Mouse (Mus musculus) myocyte (in vitro differentiated cells): ENCODE data around the gene Gm7980.
"Not testable (repeated sequence)": the region's sequence is repeated elsewhere in the genome, so short reads cannot be mapped to it uniquely, and the experiment has no call there.

Experiments
- CEBPB ChIP-seq: IDR thresholded peaks from 2 replicates; pipeline ENCODE4 v1.6.1; 2011; ENCODE audit warnings: mild to moderate bottlenecking, moderate library complexity; ENCODE audit not compliant: poor library complexity, insufficient read depth, severe bottlenecking
- E2F4 ChIP-seq: IDR thresholded peaks from one replicate; pipeline ENCODE4 v1.6.1; 2011; ENCODE audit warnings: mild to moderate bottlenecking, control low read depth, moderate library complexity; ENCODE audit not compliant: insufficient read depth
- MAX ChIP-seq: IDR thresholded peaks from one replicate; pipeline ENCODE4 v1.6.1; 2011; ENCODE audit warnings: low read depth, mild to moderate bottlenecking, control low read depth
- MYOD1 ChIP-seq, 3 experiments: IDR thresholded peaks; one replicate each; pipeline ENCODE4 v1.6.1; 2011; ENCODE audit warnings: control low read depth in 2 of 3, low read depth in 2 of 3, mild to moderate bottlenecking in 2 of 3, moderate library complexity in 1 of 3; ENCODE audit not compliant: insufficient read length in 2 of 3, control insufficient read depth in 1 of 3
- MYOG ChIP-seq, 3 experiments: IDR thresholded peaks; one replicate each; pipeline ENCODE4 v1.6.1; 2011; ENCODE audit warnings: control low read depth in 2 of 3, low read depth in 2 of 3, mild to moderate bottlenecking in 2 of 3; ENCODE audit not compliant: insufficient read length in 2 of 3, control insufficient read depth in 1 of 3, insufficient read depth in 1 of 3
- POLR2A ChIP-seq: IDR thresholded peaks from one replicate; pipeline ENCODE4 v1.6.1; 2011; ENCODE audit warnings: low read depth, mild to moderate bottlenecking, control low read depth, moderate library complexity; ENCODE audit not compliant: insufficient read length
- POLR2AphosphoS2 ChIP-seq: IDR thresholded peaks from one replicate; pipeline ENCODE4 v1.6.1; 2011; ENCODE audit warnings: low read depth, control low read depth; ENCODE audit not compliant: insufficient read length
- REST ChIP-seq: IDR thresholded peaks from one replicate; pipeline ENCODE4 v1.6.1; 2011; ENCODE audit warnings: mild to moderate bottlenecking, control low read depth, moderate library complexity; ENCODE audit not compliant: insufficient read depth, insufficient read length
- TCF12 ChIP-seq: IDR thresholded peaks from one replicate; pipeline ENCODE4 v1.6.1; 2011; ENCODE audit warnings: mild to moderate bottlenecking, control low read depth; ENCODE audit not compliant: poor library complexity, insufficient read depth, severe bottlenecking
- TCF3 ChIP-seq: IDR thresholded peaks from one replicate; pipeline ENCODE4 v1.6.1; 2011; ENCODE audit warnings: low read depth, control low read depth; ENCODE audit not compliant: insufficient read length
- USF1 ChIP-seq: IDR thresholded peaks from one replicate; pipeline ENCODE4 v1.6.1; 2011; ENCODE audit warnings: low read depth, mild to moderate bottlenecking, control low read depth, moderate library complexity

DNA sequence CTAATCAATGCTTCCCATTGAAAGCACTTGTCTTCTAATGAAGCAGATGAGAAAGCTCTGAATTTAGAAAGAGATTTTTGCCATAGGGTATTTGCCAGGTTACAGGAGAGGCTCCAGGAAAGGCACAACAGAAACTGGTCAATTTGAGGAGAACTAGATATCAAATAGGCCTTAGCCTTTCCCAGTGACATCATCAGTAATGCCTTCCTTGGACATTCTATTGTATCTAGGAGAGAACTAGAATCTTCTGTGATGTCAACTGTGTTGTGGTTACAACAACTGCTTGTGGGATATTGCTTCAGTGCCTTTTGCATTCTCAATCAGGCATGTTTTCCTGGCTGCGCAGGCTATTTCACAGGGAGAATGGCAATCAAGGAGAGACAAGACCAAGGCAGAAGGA is 17.6 kb upstream of the Gm7980 start, which contains the start of gene 1700049E17Rik1:
- not testable (repeated sequence) for TF ChIP-seq POLR2A; POLR2AphosphoS2; E2F4; TCF12; USF1; MYOD1 (IDR thresholded peaks at IDR 0.05; ENCODE audit: control insufficient read depth in 1 of 3, insufficient read length in 2 of 3, low read depth in 2 of 3); CEBPB; MYOG (IDR thresholded peaks at IDR 0.05; ENCODE audit: control insufficient read depth in 1 of 3, insufficient read depth in 1 of 3, insufficient read length in 2 of 3, low read depth in 2 of 3); MAX; TCF3; REST
